Mouse (Mus musculus): ENCODE results near the gene Shank2. TPM values are rescaled to one million over a fixed set of nuclear protein-coding genes. Genes with fewer than 3 reads are reported as not detected.

Shank2 gene
- polyA plus RNA-seq, 1 experiment from 2014 or later, result 0.76 TPM

GRCm38 (mm10) chr7:143977491-143977830, 24.3 kb upstream of the Shank2 start:
- Histone ChIP-seq H3K36me3 (ENCODE audit: insufficient read depth, low read length) (no peaks in the 10 kb centered on the region), H3K4me1 (ENCODE audit: insufficient read depth, low read depth, low read length) (no peaks in the 10 kb centered on the region; the same call in 1 of the 2 replicates), H3K27ac (ENCODE audit: low read length) (no peak overlapping the region), H3K9ac (replicated peaks; ENCODE audit: low read depth) (no peak overlapping the region), H3K4me2 (replicated peaks; ENCODE audit: low read depth, low read length) (peak overlapping the region; percentile 70), H3K27me3 (replicated peaks; ENCODE audit: insufficient read depth, low read length) (peaks cover 24% of the 10 kb centered on the region), H3K9me3 (ENCODE audit: low read length) (no peaks in the 10 kb centered on the region), H3K4me3 (ENCODE audit: low read depth, low read length) (peak overlapping the region; percentile 34; the same call in 1 of the 2 replicates)
- TF ChIP-seq CTCF (IDR thresholded peaks at IDR 0.05), result no peak
- no peak for TF ChIP-seq EP300 (IDR thresholded peaks at IDR 0.05)
- ATAC-seq (no peak), DNase-seq (ENCODE audit: low spot score) (no peak)
- WGBS, result 6% methylated on average over 5 of the region's 5 CpGs

- Histone ChIP-seq H3K4me2 (replicated peaks; ENCODE audit: low read depth, low read length) (peak overlapping the region; percentile 70), H3K27me3 (replicated peaks; ENCODE audit: insufficient read depth, low read length) (peaks cover 24% of the 10 kb centered on the region), H3K27ac (ENCODE audit: low read length) (no peak overlapping the region), H3K36me3 (ENCODE audit: insufficient read depth, low read length) (no peaks in the 10 kb centered on the region), H3K4me3 (ENCODE audit: low read depth, low read length) (peak overlapping the region; percentile 34), H3K9me3 (ENCODE audit: low read length) (no peaks in the 10 kb centered on the region), H3K4me1 (ENCODE audit: insufficient read depth, low read depth, low read length) (no peaks in the 10 kb centered on the region; the same call in 1 of the 2 replicates), H3K9ac (replicated peaks; ENCODE audit: low read depth) (0 out of 2 replicates have a peak overlapping the region, but pooled peaks have one; percentile 23)
- WGBS, result under 1% methylated on average over 64 of the region's 67 CpGs
- TF ChIP-seq CTCF (IDR thresholded peaks at IDR 0.05), result no peak
- TF ChIP-seq EP300 (IDR thresholded peaks at IDR 0.05), result no peak
- peak; percentile 65 for ATAC-seq
- peak; percentile 21 for DNase-seq (ENCODE audit: low spot score)
Measured at GRCm38 (mm10) chr7:143977831-143978682, 23.7 kb upstream of the Shank2 start.

GRCm38 (mm10) chr7:143978741-143979371, 22.9 kb upstream of the Shank2 start:
- WGBS, result 2% methylated on average over 50 of the region's 50 CpGs

GRCm38 (mm10) chr7:143979986-143980385, 21.7 kb upstream of the Shank2 start:
- no peaks in the 10 kb centered on the region for H3K9me3 ChIP-seq (ENCODE audit: low read length)
- H3K4me1 ChIP-seq (ENCODE audit: insufficient read depth, low read depth, low read length), result no peaks in the 10 kb centered on the region; the same call in 1 of the 2 replicates
- no peaks in the 10 kb centered on the region for H3K36me3 ChIP-seq (ENCODE audit: insufficient read depth, low read length)
- WGBS, result 47% methylated on average over 5 of the region's 5 CpGs
- TF ChIP-seq CTCF (IDR thresholded peaks at IDR 0.05) (peak; percentile 10; the same call in 1 of the 2 replicates), EP300 (IDR thresholded peaks at IDR 0.05) (no peak)
- peaks cover 24% of the 10 kb centered on the region for H3K27me3 ChIP-seq (replicated peaks; ENCODE audit: insufficient read depth, low read length)
- no peak overlapping the region for H3K4me3 ChIP-seq (ENCODE audit: low read depth, low read length)
- no peak overlapping the region for H3K9ac ChIP-seq (replicated peaks; ENCODE audit: low read depth)
- DNase-seq (ENCODE audit: low spot score), result no peak
- ATAC-seq, result no peak
- H3K4me2 ChIP-seq (replicated peaks; ENCODE audit: low read depth, low read length), result no peak overlapping the region
- no peak overlapping the region for H3K27ac ChIP-seq (ENCODE audit: low read length)

More at GRCm38 (mm10) chr7:143978741-143979371, 22.9 kb upstream of the Shank2 start:
- peak overlapping the region; percentile 70 for H3K4me2 ChIP-seq (replicated peaks; ENCODE audit: low read depth, low read length)
- no peak overlapping the region for H3K27ac ChIP-seq (ENCODE audit: low read length)
- H3K4me3 ChIP-seq (ENCODE audit: low read depth, low read length), result peak overlapping the region; percentile 34
- DNase-seq (ENCODE audit: low spot score) (peak; percentile 79), ATAC-seq (peak; percentile 78)
- no peak overlapping the region for H3K9ac ChIP-seq (replicated peaks; ENCODE audit: low read depth)
- no peaks in the 10 kb centered on the region; the same call in 1 of the 2 replicates for H3K4me1 ChIP-seq (ENCODE audit: insufficient read depth, low read depth, low read length)
- H3K27me3 ChIP-seq (replicated peaks; ENCODE audit: insufficient read depth, low read length), result peaks cover 24% of the 10 kb centered on the region
- H3K36me3 ChIP-seq (ENCODE audit: insufficient read depth, low read length), result no peaks in the 10 kb centered on the region
- TF ChIP-seq CTCF (IDR thresholded peaks at IDR 0.05), result peak; percentile 70
- TF ChIP-seq EP300 (IDR thresholded peaks at IDR 0.05), result no peak
- no peaks in the 10 kb centered on the region for H3K9me3 ChIP-seq (ENCODE audit: low read length)

GRCm38 (mm10) chr7:143986281-143986680, 15.4 kb upstream of the Shank2 start:
- H3K27me3 ChIP-seq (replicated peaks; ENCODE audit: insufficient read depth, low read length), result 0 out of 2 replicates have a peak, but pooled peaks cover under 1% of the 10 kb centered on the region
- no peaks in the 10 kb centered on the region for H3K9me3 ChIP-seq (ENCODE audit: low read length)
- TF ChIP-seq CTCF (IDR thresholded peaks at IDR 0.05), result no peak
- peak; percentile 23; the same call in 1 of the 2 replicates for TF ChIP-seq EP300 (IDR thresholded peaks at IDR 0.05)
- no peaks in the 10 kb centered on the region for H3K4me1 ChIP-seq (ENCODE audit: insufficient read depth, low read depth, low read length)
- ATAC-seq, result peak; percentile 78
- no peak overlapping the region for H3K4me2 ChIP-seq (replicated peaks; ENCODE audit: low read depth, low read length)
- no peak overlapping the region for H3K9ac ChIP-seq (replicated peaks; ENCODE audit: low read depth)
- peak; percentile 49 for DNase-seq (ENCODE audit: low spot score)
- H3K27ac ChIP-seq (ENCODE audit: low read length), result no peak overlapping the region
- H3K4me3 ChIP-seq (ENCODE audit: low read depth, low read length), result no peak overlapping the region
- 67% methylated on average over 2 of the region's 2 CpGs for WGBS
- no peaks in the 10 kb centered on the region for H3K36me3 ChIP-seq (ENCODE audit: insufficient read depth, low read length)

- ATAC-seq (no peak), DNase-seq (ENCODE audit: low spot score) (no peak)
- TF ChIP-seq CTCF (IDR thresholded peaks at IDR 0.05), result peak; percentile 35
- TF ChIP-seq EP300 (IDR thresholded peaks at IDR 0.05), result no peak
- Histone ChIP-seq H3K4me2 (replicated peaks; ENCODE audit: low read depth, low read length) (no peak overlapping the region), H3K9ac (replicated peaks; ENCODE audit: low read depth) (no peak overlapping the region), H3K27ac (ENCODE audit: low read length) (no peak overlapping the region), H3K9me3 (ENCODE audit: low read length) (no peaks in the 10 kb centered on the region), H3K27me3 (replicated peaks; ENCODE audit: insufficient read depth, low read length) (no peaks in the 10 kb centered on the region), H3K4me1 (ENCODE audit: insufficient read depth, low read depth, low read length) (no peaks in the 10 kb centered on the region), H3K36me3 (ENCODE audit: insufficient read depth, low read length) (no peaks in the 10 kb centered on the region), H3K4me3 (ENCODE audit: low read depth, low read length) (no peak overlapping the region)
Measured at GRCm38 (mm10) chr7:143991160-143991559, 10.6 kb upstream of the Shank2 start.

All from lung, postnatal 0 days (tissue).